Mouse (Mus musculus) adrenal gland, adult 8-10 months (tissue): ENCODE measurements around the gene Strn4. TPM values are rescaled to one million over a fixed set of nuclear protein-coding genes. Genes with fewer than 3 reads are reported as not detected.

Experiments
- DNase-seq: peaks from one replicate; pipeline ENCODE4 v3.0.0; 2022
- total RNA-seq, 4 experiments: library from RNA; stranded (reverse); gene quantifications; 2 replicates each; pipeline ENCODE4 v1.2.4; 2022

The Strn4 gene
- total RNA-seq, 4 experiments from 2014 or later = 62.2 to 100 (median 74.6) TPM

- DNase-seq = no peak
Measured at GRCm38 (mm10) chr7:16810920-16811648, 4.6 kb upstream of the Strn4 start.

DNA sequence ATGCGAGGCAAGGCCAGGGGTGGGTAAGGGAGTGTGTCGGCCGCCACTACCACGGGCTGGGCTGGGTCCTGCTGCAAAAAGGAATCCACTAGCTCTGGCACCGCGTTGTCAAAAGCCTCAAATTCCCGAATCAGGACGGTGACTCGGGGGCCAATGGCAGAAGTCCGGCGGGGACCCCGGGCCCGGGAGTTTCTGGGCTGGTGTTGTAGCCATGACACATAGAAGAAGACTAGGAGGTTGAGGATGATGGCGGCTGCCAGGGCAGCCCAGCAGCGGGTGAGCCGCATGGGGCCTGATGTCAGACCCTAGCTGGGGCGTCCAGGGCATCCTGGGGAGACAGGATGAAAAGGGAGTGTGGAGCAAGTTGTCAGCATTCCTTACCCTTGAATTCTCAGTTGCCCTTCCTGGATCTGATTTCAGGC, 4.0 kb upstream of the Strn4 start:
- DNase-seq = no peak

DNA sequence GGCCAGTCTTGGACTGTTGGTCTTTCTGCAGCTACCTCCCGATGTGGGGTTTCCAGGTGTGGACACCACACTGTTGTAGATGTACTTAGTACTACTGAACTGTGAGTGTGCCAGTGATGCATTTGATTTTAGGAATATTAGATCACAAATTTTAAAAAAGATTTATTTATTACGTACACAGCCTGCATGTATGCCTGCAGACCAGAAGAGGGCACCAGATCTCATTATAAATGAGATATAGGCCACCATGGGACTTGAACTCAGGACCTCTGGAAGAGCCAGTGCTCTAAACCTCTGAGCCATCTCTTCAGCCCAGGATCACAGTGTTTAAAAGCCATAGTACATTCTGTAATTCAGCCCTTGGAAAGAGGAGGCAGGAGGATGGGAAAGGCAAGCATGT, 3.2 kb upstream of the Strn4 start:
- DNase-seq = no peak

DNA sequence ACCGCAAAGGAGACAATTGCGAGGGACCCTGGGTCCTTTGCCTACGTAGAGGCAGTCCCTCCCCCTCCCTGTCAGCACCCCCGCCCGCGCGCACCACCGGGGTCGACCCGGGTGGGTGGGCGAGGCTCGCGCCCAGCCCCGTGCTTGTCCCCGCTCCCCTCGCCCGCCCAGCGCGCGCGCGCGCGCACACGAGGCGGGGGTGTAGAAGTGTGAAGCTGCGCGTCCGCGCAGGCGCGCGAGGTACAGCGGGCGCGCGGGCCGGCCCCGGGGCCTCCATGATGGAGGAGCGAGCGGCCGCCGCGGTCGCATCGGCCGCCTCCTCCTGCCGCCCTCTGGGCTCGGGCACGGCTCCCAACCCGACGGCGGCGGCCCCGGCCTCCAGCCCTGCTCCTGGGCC, 387 bp downstream of the Strn4 start:
- peak; percentile 54 for DNase-seq

- no peak for DNase-seq
Measured at GRCm38 (mm10) chr7:16816475-16817122, 910 bp downstream of the Strn4 start, which contains the start of gene Fkrp. TSS of gene Fkrp (minus strand) at chr7:16816732.

GRCm38 (mm10) chr7:16817693-16818092, 2.0 kb downstream of the Strn4 start:
- no peak for DNase-seq

DNA sequence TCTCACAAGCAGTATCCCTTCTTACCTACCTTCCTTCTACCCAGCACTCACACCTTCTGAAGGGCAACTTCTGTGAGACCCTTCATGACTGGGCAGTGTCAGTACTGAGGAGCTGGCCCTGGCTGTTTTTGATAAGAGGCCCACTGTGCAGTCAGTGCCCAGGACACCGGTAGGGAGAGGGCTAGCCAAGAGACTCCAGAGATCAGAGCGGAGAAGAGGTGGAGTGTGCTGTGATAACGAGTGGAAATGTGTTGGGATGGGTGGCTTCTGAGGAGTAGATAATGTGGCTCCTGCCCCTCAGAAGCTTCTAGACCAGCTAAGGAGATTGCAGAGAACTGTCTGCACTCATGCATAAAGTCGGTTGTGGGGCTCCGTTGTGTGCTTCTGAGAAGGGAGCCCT, 4.1 kb downstream of the Strn4 start:
- no peak for DNase-seq

- DNase-seq = no peak
Measured at GRCm38 (mm10) chr7:16820271-16820763, 4.6 kb downstream of the Strn4 start.

DNA sequence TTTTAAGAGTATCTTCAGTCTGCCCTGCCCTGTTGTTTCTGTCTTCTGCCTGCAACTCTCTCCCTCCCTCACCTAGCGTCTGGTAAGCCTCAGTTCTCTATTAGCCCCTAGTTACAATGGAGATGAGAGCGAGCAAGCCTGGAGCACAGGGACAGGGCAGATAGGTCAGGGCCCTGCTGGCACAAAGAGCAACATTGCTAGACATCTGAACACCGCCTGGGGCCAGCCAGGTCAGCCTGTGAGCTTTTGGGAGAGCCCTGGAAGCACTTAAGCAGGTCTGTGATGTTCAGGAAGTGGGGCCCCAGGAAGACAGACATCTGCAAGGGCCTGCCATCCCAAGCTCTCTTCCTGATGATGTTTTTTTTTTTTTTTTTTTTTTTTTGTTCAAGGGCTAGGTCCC, 5.4 kb downstream of the Strn4 start:
- DNase-seq = no peak

- DNase-seq = no peak
Measured at GRCm38 (mm10) chr7:16821669-16822101, 6.0 kb downstream of the Strn4 start.

DNA sequence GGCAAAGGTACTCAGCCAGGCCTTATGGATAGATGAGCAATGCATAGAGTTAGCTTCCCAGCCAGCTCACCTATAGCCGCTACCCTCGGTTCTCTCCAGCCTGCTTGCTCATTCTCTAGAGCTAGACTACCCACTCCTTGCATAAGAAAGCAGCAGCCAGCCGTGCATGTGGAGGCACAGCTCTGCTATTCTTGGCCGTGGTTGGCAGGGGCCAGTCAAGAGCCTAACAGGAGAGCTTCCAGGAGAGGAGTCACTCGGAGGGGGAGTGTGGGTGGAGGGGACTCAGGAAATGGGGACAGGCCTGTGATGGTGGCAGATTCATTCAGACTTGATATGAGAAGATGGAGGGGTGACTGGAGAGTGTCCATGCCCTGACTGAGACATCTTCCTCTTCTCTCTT, 8.0 kb downstream of the Strn4 start:
- DNase-seq = no peak

DNA sequence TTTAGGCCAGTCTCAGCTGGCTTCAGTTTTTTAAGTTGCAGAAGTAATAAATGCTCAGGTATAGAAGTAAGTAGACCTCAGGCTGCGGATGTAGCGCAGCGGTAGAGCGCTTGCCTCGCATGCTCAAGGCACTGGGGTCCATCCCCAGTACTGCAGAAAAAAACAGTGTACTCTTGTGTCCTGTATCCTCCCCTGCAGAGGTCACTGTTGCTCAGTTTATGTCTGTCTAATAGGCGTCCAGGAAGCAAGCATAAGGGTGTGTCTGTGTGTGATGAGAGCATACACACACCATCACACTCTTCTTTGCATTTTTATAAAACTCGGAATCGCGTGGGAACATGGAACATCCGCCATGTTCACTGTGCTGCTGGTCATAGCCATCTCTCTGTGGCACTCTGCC, 10.1 kb downstream of the Strn4 start:
- DNase-seq = no peak

DNA sequence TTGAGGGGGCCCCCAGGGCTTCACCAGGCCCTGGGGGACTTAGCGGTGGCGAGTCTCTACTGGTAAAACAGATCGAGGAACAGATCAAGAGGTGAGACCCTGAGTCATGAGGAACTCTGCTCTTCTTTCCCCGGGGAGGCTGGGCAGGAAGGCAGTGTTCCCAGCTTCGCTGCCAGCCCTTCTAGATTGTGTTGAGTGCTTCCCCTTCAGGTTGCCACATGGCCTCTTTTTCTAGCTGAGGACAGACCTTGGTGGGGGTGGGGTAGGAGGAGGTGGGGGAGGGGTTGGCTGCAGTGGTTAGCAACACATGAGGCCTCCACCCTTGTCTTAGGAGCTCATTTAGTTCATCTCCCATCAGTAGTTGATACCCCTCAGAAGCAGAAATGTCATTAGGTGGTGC, 10.9 kb downstream of the Strn4 start:
- no peak for DNase-seq

- DNase-seq = no peak
Measured at GRCm38 (mm10) chr7:16827274-16827673, 11.6 kb downstream of the Strn4 start.

- DNase-seq = no peak
Measured at GRCm38 (mm10) chr7:16830449-16830848, 14.8 kb downstream of the Strn4 start.

DNA sequence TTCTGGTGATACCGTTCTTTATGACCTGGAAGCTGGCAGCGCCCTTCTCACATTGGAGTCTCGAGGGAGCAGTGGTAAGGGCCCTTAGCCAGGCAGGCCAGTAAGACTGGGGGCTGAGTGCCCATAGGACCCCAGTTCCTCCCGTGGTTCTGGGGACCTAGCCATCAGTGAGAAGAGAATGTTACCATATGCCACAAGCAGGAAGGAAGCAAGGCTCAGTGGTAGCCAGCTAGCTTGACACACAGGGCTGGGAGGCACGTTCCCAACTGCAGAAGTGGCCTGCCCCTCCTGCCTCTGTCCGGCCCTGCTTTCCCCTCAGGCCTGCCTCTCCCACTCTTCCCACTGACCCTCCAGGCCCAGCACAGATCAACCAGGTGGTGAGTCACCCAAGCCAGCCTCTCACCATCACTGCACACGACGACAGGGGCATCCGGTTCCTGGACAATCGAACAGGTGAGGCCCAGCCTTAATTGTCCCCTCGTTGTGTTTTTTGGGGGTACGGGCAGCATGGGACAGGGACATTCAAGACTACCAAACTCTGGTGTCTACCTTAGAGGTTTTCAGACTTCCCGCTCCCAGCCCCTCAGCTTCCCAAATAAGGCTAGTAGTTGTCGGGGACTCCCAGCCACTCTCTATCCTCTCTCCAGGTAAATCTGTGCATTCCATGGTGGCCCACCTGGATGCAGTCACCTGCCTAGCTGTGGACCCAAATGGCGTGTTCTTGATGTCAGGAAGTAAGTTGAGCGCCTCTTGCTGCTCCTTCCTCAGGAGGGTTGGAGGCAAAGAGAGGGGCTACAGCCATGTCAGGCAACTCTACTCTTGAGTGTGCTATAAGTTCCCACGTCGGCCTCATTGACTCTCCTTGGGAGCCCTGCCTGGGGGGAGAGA, 22.5 kb downstream of the Strn4 start:
- no peak for DNase-seq

DNA sequence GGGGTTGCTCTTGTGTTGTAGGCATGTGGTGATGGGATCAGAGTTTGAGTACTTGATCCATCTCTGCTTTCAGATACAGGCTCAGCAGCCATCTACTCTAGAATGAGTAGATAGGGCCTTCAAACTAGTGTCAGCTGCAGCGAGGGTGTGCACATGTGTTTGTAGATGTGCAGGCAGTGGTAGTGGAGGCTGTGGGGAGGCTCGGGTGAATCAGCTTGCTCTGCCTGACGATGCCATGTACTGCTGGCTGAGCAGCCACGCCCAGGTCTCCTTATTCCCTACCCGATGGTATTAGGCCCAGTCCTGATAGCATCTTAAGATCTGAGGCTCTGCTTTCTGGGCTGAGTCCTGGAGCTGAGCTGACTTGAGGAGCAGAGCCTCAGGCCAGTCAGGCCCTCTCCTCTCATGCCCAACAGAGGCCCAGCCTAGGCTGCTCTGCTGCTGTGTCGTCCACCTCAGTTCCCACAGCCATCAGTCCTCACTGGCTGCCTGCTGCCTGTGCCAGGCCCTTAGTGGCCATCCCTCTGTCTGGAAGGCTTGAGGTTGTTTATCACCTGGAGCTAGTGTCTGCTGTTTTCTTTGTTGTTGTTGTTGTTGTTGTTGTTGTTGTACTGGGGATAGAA, 23.2 kb downstream of the Strn4 start:
- no peak for DNase-seq

DNA sequence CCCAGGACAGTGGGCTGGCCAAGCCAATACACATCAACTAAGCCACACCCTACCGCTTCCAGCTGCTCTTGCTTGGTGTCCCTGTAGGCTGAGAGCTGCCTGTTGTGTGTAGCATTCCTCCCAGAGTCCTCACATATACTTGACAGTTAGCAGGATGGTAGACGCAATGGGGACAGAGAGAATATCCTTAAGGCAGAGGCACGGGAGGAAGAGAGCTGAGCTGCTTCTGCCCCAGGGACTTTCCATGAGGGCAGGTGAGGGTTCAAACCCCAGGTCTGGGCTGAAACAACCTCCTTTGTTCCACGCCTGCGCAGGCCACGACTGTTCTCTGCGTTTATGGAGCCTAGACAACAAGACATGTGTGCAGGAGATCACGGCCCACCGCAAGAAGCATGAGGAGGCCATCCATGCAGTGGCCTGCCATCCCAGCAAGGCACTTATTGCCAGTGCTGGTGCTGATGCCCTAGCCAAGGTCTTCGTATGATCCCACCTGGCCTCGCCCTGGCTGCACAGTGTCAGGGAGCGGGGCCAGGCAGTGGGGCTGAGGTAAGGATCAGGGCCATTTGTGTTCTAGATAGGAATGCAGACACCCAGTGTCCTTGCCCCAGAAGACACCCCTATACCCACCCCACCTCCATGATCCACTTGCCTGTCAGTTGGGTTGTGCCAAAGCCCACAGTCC, 23.9 kb downstream of the Strn4 start:
- DNase-seq = no peak

GRCm38 (mm10) chr7:16840109-16840491, 24.4 kb downstream of the Strn4 start:
- no peak for DNase-seq

DNA sequence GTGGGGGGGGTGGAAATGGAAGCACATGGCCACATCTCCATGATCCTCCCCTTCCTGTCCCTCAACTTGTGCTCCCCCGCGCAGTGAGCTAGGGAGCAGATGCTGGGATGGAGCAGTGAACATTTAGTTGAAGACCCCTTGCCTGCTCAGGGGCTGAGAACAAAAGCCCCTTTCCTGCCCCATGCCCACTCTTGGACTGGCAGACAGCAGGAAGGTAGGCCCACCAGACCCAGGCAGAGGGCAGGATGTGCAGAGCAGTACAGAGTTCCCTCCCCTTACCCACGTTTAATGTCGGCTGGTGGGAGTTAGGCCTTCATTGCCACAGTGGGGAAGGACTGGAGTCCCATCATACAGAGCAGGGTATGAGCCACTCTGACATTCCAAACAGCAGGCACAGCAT, 25.4 kb downstream of the Strn4 start:
- no peak for DNase-seq

GRCm38 (mm10) chr7:16841561-16842560, 26.2 kb downstream of the Strn4 start:
- DNase-seq = no peak
